Mouse (Mus musculus) hematopoietic stem cell, adult 5-6 weeks (primary cell): ENCODE measurements around the gene Trim38. TPM values are rescaled to one million over a fixed set of nuclear protein-coding genes. Genes with fewer than 3 reads are reported as not detected.
A peak's percentile ranks its signal among the peaks of the same experiment; 100 is the strongest.

Experiments used
- ATAC-seq, 2 experiments: fragments of 125-278 bp in 1 of 2; replicated peaks in 1 of 2; 2 replicates each; pipeline ENCODE4 v1.8.0; 2016 to 2017; ENCODE audit warnings: inconsistent platforms in 2 of 2, mild to moderate bottlenecking in 2 of 2, moderate number of reproducible peaks in 2 of 2, low read depth in 1 of 2, moderate TSS enrichment in 1 of 2; ENCODE audit not compliant: low FRiP score in 2 of 2, poor library complexity in 2 of 2, severe bottlenecking in 2 of 2, insufficient read depth in 1 of 2, low TSS enrichment in 1 of 2
- total RNA-seq: library from RNA; stranded (forward); fragments of 172-1452, 232-1000 nt; gene quantifications from 2 replicates; pipeline ENCODE4 v1.2.3, GENCODE M21; 2017

The Trim38 gene
- total RNA-seq, 1 experiment from 2014 or later = not detected

GRCm38 (mm10) chr13:23744421-23745380 is 25.0 kb upstream of the Trim38 start:
- ATAC-seq = no peak

DNA sequence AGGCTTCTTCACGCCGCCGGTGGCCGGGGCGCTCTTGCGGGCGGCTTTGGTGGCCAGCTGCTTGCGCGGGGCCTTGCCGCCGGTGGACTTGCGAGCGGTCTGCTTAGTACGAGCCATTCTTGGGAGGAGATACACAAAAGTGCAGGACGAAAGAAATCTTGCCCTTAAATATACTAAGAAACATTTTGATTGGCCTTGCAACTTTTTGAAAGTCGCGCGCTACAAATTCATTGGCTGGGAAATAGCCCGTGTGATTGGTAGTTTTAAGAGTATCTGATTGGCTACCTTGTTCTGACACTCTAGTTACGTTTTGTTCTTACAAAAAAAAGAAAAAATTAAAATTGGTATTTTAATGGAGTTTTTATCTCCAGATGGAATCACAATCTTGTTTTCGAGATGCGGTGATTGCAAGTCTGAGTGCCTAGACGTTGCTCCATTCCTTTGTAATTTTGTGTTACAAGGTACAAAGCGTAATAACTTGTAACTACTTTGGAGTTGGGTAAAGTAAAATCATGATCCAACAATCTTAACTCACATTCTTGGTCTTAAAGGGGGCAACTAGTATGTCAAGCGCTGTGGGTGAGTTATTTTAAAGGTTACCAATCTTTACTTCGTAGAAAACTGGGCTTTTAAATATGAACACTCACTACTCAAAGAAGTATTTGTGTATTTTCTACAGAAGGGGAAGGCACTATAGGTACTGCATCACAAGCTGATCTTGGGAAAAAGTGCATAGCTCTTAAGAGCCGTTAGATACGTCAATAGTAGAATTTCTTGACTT is 24.1 kb upstream of the Trim38 start, which contains the start of gene Hist1h3c:
Gene Hist1h3c, minus strand, starts transcription at position 222 of the 781 bp plus-strand sequence.
- peak; percentile 61 to 62; a peak in 3 of 4 replicates for ATAC-seq

DNA sequence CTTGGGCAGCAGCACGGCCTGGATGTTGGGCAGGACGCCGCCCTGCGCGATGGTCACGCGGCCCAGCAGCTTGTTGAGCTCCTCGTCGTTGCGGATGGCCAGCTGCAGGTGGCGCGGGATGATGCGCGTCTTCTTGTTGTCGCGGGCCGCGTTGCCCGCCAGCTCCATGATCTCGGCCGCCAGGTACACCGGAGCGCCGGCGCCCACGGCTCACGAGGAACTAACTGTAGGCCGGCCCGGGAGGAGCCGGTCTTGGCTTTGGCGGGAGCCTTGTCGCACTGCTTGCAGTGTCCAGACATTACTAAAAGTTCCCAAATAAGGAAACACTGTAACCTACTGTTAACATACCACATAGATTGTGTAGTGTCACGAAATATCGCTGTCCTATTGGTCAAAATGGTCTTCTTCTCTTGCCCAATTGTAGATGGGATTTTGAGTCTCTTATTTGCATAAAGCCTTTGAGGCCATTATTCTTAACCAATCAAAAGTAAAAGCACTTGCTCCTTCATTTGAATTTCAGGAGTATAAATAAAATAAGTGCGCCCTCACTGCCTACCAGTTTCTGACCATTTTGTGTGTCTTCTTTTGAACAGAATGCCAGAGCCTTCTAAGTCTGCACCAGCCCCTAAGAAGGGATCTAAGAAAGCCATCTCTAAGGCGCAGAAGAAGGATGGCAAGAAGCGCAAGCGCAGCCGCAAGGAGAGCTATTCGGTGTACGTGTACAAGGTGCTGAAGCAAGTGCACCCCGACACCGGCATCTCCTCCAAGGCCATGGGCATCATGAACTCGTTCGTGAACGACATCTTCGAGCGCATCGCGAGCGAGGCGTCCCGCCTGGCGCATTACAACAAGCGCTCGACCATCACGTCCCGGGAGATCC is 23.3 kb upstream of the Trim38 start, which contains the start of gene Hist1h2bb:
Gene Hist1h2bb, plus strand, starts transcription at position 534 of the 880 bp plus-strand sequence.
- ATAC-seq = peak; percentile 81 to 87

- ATAC-seq = no peak
Observed at GRCm38 (mm10) chr13:23747081-23747891, 22.4 kb upstream of the Trim38 start.

DNA sequence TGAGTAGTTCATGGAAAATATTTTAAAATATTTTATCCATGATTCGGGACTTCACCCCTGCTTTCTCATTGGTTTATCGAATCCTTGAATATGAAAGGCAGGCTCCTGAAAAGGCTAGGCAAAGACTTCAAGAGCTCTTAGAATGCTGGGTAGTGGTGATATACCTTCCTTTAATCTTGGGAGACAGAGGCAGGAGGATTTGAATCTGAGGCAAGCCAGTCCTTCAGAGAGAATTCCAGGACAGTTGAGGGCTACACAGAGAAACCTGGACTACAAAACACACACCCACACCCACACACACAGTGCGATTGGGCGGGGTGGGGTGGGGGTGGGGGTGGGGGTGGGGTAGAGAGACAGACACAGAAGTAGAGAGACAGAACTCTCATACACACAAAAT is 21.8 kb upstream of the Trim38 start:
- ATAC-seq = no peak

GRCm38 (mm10) chr13:23749563-23750121 is 20.1 kb upstream of the Trim38 start:
- ATAC-seq = no peak

DNA sequence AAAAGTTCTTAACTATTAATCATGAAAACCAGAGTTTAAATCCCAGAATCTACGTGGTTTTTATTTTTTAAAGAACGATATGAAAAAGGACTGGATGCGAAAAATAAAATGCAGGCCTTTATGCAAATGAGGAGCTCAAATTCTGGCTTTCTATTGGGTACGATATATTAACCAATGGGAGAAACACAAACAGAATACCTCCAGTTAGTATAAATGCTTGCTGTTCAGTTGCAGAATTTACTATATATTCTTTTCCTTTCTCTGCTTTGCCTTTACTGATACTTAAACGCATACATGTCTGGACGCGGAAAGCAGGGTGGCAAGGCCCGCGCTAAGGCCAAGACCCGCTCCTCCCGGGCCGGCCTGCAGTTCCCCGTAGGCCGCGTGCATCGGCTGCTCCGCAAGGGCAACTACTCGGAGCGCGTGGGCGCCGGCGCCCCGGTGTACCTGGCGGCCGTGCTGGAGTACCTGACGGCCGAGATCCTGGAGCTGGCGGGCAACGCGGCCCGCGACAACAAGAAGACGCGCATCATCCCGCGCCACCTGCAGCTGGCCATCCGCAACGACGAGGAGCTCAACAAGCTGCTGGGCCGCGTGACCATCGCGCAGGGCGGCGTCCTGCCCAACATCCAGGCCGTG is 18.8 kb upstream of the Trim38 start, which contains the start of gene Hist1h2ab:
Gene Hist1h2ab, plus strand, starts transcription at position 288 of the 639 bp plus-strand sequence.
- peak; percentile 12 to 48; a peak in 2 of 4 replicates for ATAC-seq

DNA sequence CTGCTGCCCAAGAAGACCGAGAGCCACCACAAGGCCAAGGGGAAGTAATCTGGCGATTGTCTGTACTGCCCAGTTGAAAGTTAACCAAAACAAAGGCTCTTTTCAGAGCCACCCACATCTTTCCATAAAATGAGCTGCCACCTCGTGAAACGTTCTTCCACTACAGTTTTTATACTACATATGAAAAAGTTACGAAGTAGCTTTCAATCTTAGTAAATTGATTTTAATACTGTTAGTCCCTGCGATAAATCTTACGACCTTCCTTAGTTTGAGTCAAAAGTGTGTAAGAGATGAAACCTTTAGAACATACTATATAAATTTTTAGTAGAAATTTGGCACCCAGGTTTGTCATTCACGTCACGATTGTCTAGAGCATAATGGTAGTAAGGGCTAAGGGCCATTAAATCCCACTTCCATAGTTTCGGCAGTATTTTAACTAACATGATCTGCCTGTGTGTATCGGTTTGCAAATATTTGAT is 18.2 kb upstream of the Trim38 start:
- ATAC-seq = no peak; a peak in 1 of 4 replicates

DNA sequence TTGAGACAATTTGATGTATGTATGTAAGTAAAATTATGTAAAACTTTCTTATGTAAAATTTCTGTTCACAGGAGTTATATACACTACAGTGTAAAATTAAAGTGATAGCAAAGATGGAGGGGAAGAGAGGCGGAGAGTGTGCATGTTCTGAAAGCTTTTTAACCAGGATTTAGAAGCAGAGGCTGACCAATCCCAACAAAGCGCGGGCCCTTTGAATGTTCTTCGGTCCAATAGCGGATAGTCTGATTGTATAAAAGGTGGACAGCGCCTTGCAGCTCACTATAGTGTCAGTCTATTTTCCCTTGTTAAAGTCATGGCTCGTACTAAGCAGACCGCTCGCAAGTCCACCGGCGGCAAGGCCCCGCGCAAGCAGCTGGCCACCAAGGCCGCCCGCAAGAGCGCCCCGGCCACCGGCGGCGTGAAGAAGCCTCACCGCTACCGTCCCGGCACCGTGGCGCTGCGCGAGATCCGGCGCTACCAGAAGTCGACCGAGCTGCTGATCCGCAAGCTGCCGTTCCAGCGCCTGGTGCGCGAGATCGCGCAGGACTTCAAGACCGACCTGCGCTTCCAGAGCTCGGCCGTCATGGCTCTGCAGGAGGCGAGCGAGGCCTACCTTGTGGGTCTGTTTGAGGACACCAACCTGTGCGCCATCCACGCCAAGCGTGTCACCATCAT is 17.5 kb upstream of the Trim38 start, which contains the start of gene Hist1h3b:
Gene Hist1h3b, plus strand, starts transcription at position 201 of the 675 bp plus-strand sequence.
- peak; percentile 61 for ATAC-seq

DNA sequence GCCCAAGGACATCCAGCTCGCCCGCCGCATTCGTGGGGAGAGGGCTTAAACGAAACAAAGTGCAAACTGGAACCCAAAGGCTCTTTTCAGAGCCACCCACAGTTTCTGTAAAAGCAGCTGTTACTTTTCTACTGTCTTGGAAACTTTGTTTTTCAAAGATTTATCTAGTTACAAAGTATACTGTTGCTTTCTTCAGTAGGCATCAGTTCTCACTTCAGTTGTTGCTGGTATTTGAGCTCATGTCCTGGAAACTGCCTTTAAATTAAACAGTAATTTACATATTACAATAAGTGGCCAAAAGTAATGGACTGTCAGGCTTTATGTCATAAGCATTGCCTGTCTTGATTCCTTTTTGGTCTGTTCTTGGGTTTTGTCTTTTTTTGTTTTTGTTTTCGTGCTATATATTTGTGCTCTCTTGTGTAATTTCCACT is 17.0 kb upstream of the Trim38 start:
- ATAC-seq = no peak

DNA sequence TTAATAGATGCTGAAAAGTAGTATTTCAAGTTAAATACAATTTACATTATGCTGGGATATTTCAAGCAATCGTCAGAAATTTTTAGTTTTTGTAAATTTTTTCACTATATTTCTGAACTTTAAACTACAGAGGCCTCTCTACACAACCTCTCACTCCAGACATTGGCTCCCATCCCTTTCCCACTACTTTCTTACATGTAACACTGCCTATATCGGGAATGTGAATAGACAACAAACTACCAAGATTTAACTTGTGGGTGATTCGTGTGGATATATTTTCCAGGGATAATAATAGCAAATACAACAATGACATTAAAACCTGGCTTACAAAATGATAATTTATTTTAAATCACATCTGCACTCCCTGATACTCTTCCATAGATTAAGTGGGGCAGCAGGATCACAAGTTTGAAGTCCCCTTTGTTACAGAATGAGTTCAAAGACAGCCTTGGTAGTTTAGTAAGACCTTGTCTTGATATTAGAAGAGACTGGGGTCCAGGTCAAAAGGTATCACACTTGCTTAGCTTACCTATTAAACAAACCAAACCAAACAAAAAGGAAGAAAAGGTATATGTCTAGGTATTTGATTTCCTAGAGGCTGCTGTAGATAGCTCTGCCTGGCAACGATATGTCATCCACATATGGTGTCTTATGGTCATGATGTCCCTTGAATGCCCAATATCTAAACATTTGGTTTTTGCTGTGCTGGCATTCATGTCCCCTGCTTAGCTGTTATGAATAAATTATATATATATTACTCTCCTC is 16.2 kb upstream of the Trim38 start:
- no peak for ATAC-seq

DNA sequence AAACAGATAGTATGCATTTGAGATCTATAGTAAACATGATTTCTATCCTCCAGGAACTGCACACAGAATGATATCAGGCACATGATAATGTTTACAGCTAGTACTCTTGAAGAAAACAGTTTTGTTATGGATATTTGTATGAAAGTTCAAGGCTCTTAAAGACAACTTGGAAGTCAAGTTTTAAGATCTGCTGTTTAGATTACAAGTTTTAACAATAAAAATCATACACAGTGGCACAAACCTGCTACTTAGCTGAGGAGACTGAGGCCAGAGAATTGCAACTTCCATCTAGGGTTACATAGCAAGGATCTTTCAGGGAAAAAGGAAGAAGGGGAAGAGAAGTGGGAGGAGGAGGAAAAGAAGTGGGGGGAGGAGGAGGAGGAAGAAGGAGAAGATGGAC is 14.7 kb upstream of the Trim38 start:
- ATAC-seq = no peak

DNA sequence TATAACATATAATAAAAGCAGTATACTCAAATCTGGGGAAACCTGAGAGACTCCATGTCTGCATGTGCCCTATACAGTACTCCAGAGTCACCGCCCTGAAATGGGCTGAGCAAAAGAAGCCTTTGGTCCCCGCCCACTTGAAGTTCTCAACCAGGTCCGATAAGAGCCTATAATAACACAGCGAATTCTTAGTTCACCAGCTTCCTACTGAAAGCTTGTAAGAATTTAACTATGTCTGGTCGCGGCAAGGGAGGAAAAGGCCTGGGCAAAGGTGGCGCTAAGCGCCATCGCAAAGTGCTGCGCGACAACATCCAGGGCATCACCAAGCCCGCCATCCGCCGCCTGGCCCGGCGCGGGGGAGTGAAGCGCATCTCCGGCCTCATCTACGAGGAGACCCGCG is 12.9 kb upstream of the Trim38 start, which contains the start of gene Hist1h4b:
Gene Hist1h4b, plus strand, starts transcription at position 224 of the 400 bp plus-strand sequence.
- peak; percentile 38 to 60 for ATAC-seq

DNA sequence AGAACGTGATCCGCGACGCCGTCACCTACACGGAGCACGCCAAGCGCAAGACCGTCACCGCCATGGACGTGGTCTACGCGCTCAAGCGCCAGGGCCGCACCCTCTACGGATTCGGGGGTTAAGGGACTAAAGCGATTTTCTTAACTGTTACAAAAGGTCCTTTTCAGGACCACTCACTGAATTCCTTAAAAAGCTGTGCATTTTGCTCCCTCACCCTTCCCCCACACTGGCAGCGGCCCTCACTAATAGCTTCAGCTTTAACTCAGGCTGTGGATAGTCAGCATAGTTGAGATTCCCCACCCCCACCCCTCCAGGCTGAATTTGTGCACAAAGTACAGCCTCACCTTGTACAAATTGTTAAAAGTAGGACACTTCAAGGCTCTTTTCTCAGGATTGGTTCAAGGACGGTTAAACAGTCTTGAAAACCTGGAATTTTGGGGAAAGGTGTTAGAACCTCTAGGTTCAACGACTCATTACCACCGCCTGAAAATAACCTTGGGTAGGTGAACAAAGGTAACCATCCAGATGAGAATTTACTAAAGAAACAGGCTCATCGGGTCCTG is 12.4 kb upstream of the Trim38 start:
- no peak for ATAC-seq
